In genomic region chrX:161733581-161734309, GRCm38 (mm10) we compare ENCODE assay signal across 18 mouse cellular contexts. TPM values are rescaled to one million over a fixed set of nuclear protein-coding genes. Genes with fewer than 3 reads are reported as not detected.
DNase-seq lines count a peak whose midpoint lies in the region; ATAC-seq and TF ChIP-seq lines count a peak whose summit lies in the region.
"Had no signal": no experiment of that assay in that cellular context is flagged by ENCODE, and none has a peak within 500 bp of the region (broad histone marks: within the 10 kb centered on the region; RNA-seq: fewer than 3 reads in every experiment).

No protein-coding gene starts in this region.

- no peaks in the 10 kb centered on the region for H3K36me3 ChIP-seq in forebrain, embryonic 14.5 days (ENCODE audit: control insufficient read depth, insufficient read depth, low read length)
- H3K36me3 ChIP-seq in forebrain, embryonic 10.5 days (replicated peaks), result no peaks in the 10 kb centered on the region
- no peaks in the 10 kb centered on the region for H3K36me3 ChIP-seq in hindbrain, embryonic 13.5 days
- H3K36me3 ChIP-seq in hindbrain, embryonic 12.5 days, result no peaks in the 10 kb centered on the region
- no peaks in the 10 kb centered on the region for H3K36me3 ChIP-seq in liver, adult 2 months (ENCODE audit: control insufficient read depth, insufficient read depth, low read length)
- no peaks in the 10 kb centered on the region for H3K36me3 ChIP-seq in midbrain, embryonic 15.5 days (replicated peaks)
- no peaks in the 10 kb centered on the region for H3K36me3 ChIP-seq in midbrain, embryonic 16.5 days (ENCODE audit: control insufficient read depth, insufficient read depth, low read length)
- H3K36me3 ChIP-seq: embryonic facial prominence, embryonic 10.5 days; G1E had no signal

- no peak overlapping the region for H3K27ac ChIP-seq in forebrain, embryonic 14.5 days (ENCODE audit: low read depth, low read length)
- H3K27ac ChIP-seq in forebrain, embryonic 10.5 days, result no peak overlapping the region
- H3K27ac ChIP-seq in hindbrain, embryonic 13.5 days, result peak overlapping the region; percentile 61; the same call in 1 of the 2 replicates
- H3K27ac ChIP-seq in hindbrain, embryonic 12.5 days, result no peak overlapping the region
- no peak overlapping the region for H3K27ac ChIP-seq in liver, adult 2 months (replicated peaks; ENCODE audit: insufficient read depth, low read depth, low read length)
- H3K27ac ChIP-seq in midbrain, embryonic 15.5 days, result no peak overlapping the region
- no peak overlapping the region for H3K27ac ChIP-seq in midbrain, embryonic 16.5 days (ENCODE audit: low read length)
- H3K27ac ChIP-seq: embryonic facial prominence, embryonic 10.5 days had no signal

- H3K4me3 ChIP-seq in forebrain, embryonic 14.5 days (ENCODE audit: low read depth, low read length), result no peak overlapping the region
- H3K4me3 ChIP-seq in forebrain, embryonic 10.5 days, result no peak overlapping the region
- no peak overlapping the region for H3K4me3 ChIP-seq in hindbrain, embryonic 13.5 days
- H3K4me3 ChIP-seq in hindbrain, embryonic 12.5 days, result no peak overlapping the region
- no peak overlapping the region for H3K4me3 ChIP-seq in liver, adult 2 months (ENCODE audit: insufficient read depth, low read depth, low read length)
- H3K4me3 ChIP-seq in midbrain, embryonic 15.5 days, result no peak overlapping the region
- no peak overlapping the region for H3K4me3 ChIP-seq in midbrain, embryonic 16.5 days (ENCODE audit: low read depth, low read length)
- H3K4me3 ChIP-seq: embryonic facial prominence, embryonic 10.5 days had no signal

- H3K79me2 ChIP-seq in liver, adult 2 months (ENCODE audit: control insufficient read depth, insufficient read depth, low read length), result no peaks in the 10 kb centered on the region

- no peak for TF ChIP-seq CTCF in liver, adult 2 months (IDR thresholded peaks at IDR 0.05; ENCODE audit: low read depth, low read length)

- TF ChIP-seq POLR2A in liver, adult 2 months (IDR thresholded peaks at IDR 0.05; ENCODE audit: extremely low read depth, insufficient read depth, low read length), result no peak

- WGBS in forebrain, embryonic 14.5 days, result 70% methylated on average over 12 of the region's 12 CpGs
- WGBS in forebrain, embryonic 10.5 days, result 91% methylated on average over 12 of the region's 12 CpGs
- 68% methylated on average over 12 of the region's 12 CpGs for WGBS in hindbrain, embryonic 13.5 days
- WGBS in hindbrain, embryonic 12.5 days, result 77% methylated on average over 12 of the region's 12 CpGs
- WGBS in liver, adult 2 months, result 89% methylated on average over 12 of the region's 12 CpGs
- 72% methylated on average over 12 of the region's 12 CpGs for WGBS in midbrain, embryonic 15.5 days
- 71% methylated on average over 12 of the region's 12 CpGs for WGBS in midbrain, embryonic 16.5 days

- H3K4me1 ChIP-seq in forebrain, embryonic 14.5 days (ENCODE audit: control insufficient read depth, insufficient read depth, low read length), result no peaks in the 10 kb centered on the region
- 0 out of 2 replicates have a peak, but pooled peaks cover 3% of the 10 kb centered on the region for H3K4me1 ChIP-seq in forebrain, embryonic 10.5 days
- H3K4me1 ChIP-seq in hindbrain, embryonic 13.5 days (replicated peaks), result peaks cover 20% of the 10 kb centered on the region
- no peaks in the 10 kb centered on the region for H3K4me1 ChIP-seq in hindbrain, embryonic 12.5 days
- H3K4me1 ChIP-seq in liver, adult 2 months (ENCODE audit: control insufficient read depth, insufficient read depth, low read length), result no peaks in the 10 kb centered on the region
- no peaks in the 10 kb centered on the region for H3K4me1 ChIP-seq in midbrain, embryonic 15.5 days
- no peaks in the 10 kb centered on the region for H3K4me1 ChIP-seq in midbrain, embryonic 16.5 days (ENCODE audit: control insufficient read depth, insufficient read depth, low read length)
- H3K4me1 ChIP-seq: embryonic facial prominence, embryonic 10.5 days had no signal

- H3K4me2 ChIP-seq in forebrain, embryonic 14.5 days (ENCODE audit: low read length), result no peak overlapping the region
- H3K4me2 ChIP-seq in hindbrain, embryonic 13.5 days, result no peak overlapping the region
- H3K4me2 ChIP-seq in hindbrain, embryonic 12.5 days (replicated peaks), result no peak overlapping the region
- no peak overlapping the region for H3K4me2 ChIP-seq in midbrain, embryonic 15.5 days
- no peak overlapping the region for H3K4me2 ChIP-seq in midbrain, embryonic 16.5 days (ENCODE audit: low read length)

- no peaks in the 10 kb centered on the region for H3K9me3 ChIP-seq in forebrain, embryonic 14.5 days (replicated peaks; ENCODE audit: control insufficient read depth, low read length)
- H3K9me3 ChIP-seq in forebrain, embryonic 10.5 days, result no peaks in the 10 kb centered on the region
- no peaks in the 10 kb centered on the region for H3K9me3 ChIP-seq in hindbrain, embryonic 13.5 days
- no peaks in the 10 kb centered on the region for H3K9me3 ChIP-seq in hindbrain, embryonic 12.5 days (replicated peaks)
- H3K9me3 ChIP-seq in midbrain, embryonic 15.5 days, result no peaks in the 10 kb centered on the region
- H3K9me3 ChIP-seq in midbrain, embryonic 16.5 days (replicated peaks; ENCODE audit: control insufficient read depth, low read length, poor library complexity, severe bottlenecking), result no peaks in the 10 kb centered on the region
- H3K9me3 ChIP-seq: embryonic facial prominence, embryonic 10.5 days; G1E had no signal

- DNase-seq in forebrain, embryonic 14.5 days (ENCODE audit: low spot score), result peak; percentile 13
- DNase-seq in forebrain, embryonic 10.5 days (ENCODE audit: extremely low spot score, low spot score), result no peak
- DNase-seq in liver, adult 2 months (ENCODE audit: extremely low read depth, low read depth, low spot score), result peak; percentile 32
- no peak for DNase-seq in liver
- DNase-seq: adrenal gland, adult 8-10 months; adrenal gland, postnatal 36 days; B cell, adult 2 months; cerebellum, adult 2 months; cerebellum, postnatal 10 days; forebrain, postnatal 0 days; gastrocnemius, postnatal 14 days had no signal

- no peak for ATAC-seq in forebrain, embryonic 14.5 days
- ATAC-seq in hindbrain, embryonic 13.5 days (ENCODE audit: low FRiP score), result no peak
- no peak for ATAC-seq in hindbrain, embryonic 12.5 days (ENCODE audit: low FRiP score)
- 0 out of 2 replicates have a peak, but pooled peaks have one; percentile 46 for ATAC-seq in midbrain, embryonic 15.5 days (replicated peaks)
- ATAC-seq in midbrain, embryonic 16.5 days, result no peak
- ATAC-seq: CD4-positive, CD25-positive, alpha-beta regulatory T cell, adult 4 months had no signal

- H3K9ac ChIP-seq in forebrain, embryonic 14.5 days (ENCODE audit: low read length), result no peak overlapping the region
- H3K9ac ChIP-seq in hindbrain, embryonic 13.5 days, result no peak overlapping the region
- no peak overlapping the region for H3K9ac ChIP-seq in hindbrain, embryonic 12.5 days
- H3K9ac ChIP-seq in liver, adult 2 months (ENCODE audit: low read depth, low read length), result no peak overlapping the region
- H3K9ac ChIP-seq in midbrain, embryonic 15.5 days, result no peak overlapping the region
- no peak overlapping the region for H3K9ac ChIP-seq in midbrain, embryonic 16.5 days (ENCODE audit: low read depth, low read length)
- H3K9ac ChIP-seq: forebrain, postnatal 0 days had no signal

- H3K27me3 ChIP-seq in forebrain, embryonic 14.5 days (replicated peaks; ENCODE audit: control insufficient read depth, insufficient read depth, low read length), result no peaks in the 10 kb centered on the region; the same call in 1 of the 2 replicates
- H3K27me3 ChIP-seq in forebrain, embryonic 10.5 days (ENCODE audit: poor library complexity, severe bottlenecking), result peaks cover 100% of the 10 kb centered on the region
- H3K27me3 ChIP-seq in hindbrain, embryonic 13.5 days, result peaks cover 31% of the 10 kb centered on the region
- H3K27me3 ChIP-seq in hindbrain, embryonic 12.5 days, result peaks cover 47% of the 10 kb centered on the region
- H3K27me3 ChIP-seq in liver, adult 2 months (ENCODE audit: control insufficient read depth, insufficient read depth, low read length), result no peaks in the 10 kb centered on the region
- H3K27me3 ChIP-seq in midbrain, embryonic 15.5 days (replicated peaks), result peaks cover 19% of the 10 kb centered on the region
- peaks cover 4% of the 10 kb centered on the region for H3K27me3 ChIP-seq in midbrain, embryonic 16.5 days (ENCODE audit: control insufficient read depth, insufficient read depth, low read depth, low read length)

RNA-seq across cellular contexts. Expression of gene Rai2, which starts 16.9 kb away (rescaled TPM):
- 14.7 and 18.5 TPM in 2 replicates for polyA plus RNA-seq in forebrain, embryonic 14.5 days (2014; fragmentation: Nextera tagmentation; extraction: Ambion mirVana)
- 1.6 and 2.3 TPM in 2 replicates for polyA plus RNA-seq in forebrain, embryonic 10.5 days (2016; fragmentation: Nextera tagmentation; extraction: Ambion mirVana)
- polyA plus RNA-seq in hindbrain, embryonic 13.5 days (2015; fragmentation: Nextera tagmentation; extraction: Ambion mirVana), result 19.7 and 19.9 TPM in 2 replicates
- 10.1 and 12.5 TPM in 2 replicates for polyA plus RNA-seq in hindbrain, embryonic 12.5 days (2016; fragmentation: Nextera tagmentation; extraction: Ambion mirVana)
- total RNA-seq in liver, adult 2 months (2014; rRNA removed), result 0.28 and 1.0 TPM in 2 replicates
- polyA plus RNA-seq in liver, adult 2 months (2012; rRNA removed), result 2.4 and 3.2 TPM in 2 replicates
- polyA plus RNA-seq in midbrain, embryonic 15.5 days (2015; fragmentation: Nextera tagmentation; extraction: Ambion mirVana), result 13.3 and 14.3 TPM in 2 replicates
- polyA plus RNA-seq in midbrain, embryonic 16.5 days (2015; fragmentation: Nextera tagmentation; extraction: Ambion mirVana), result 13.9 and 15.9 TPM in 2 replicates
- polyA plus RNA-seq: CD4-positive, CD25-positive, alpha-beta regulatory T cell, adult 4 months; G1E had no signal

Comparison
In these comparisons a context has a peak if more than half of its experiments do, and no peak if none do; other contexts are left out.
1. DNase-seq: peak in forebrain, embryonic 14.5 days (single experiment) and liver, adult 2 months (single experiment); none in forebrain, embryonic 10.5 days (single experiment) and liver (single experiment).